Mouse (Mus musculus): ENCODE measurements around the gene Tubb2b.

DNA sequence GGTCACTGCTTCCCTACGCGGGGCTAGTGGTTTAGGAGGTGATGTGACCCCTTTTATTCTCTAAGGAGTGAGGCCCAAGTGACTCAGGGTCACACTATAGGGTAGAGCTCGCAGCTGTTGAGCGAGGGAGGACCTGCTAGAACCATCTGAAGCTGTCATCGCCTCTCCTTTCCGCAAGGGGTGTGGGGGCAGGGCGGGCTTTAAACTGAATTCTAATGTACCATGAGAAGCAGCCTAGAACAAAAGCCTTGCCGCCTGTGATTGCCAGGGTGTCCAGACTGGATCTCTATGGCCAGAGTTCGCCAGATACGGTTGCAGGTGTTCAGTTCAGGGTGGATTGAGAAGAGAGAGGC lies 1.4 kb upstream of the Tubb2b start:
- TF ChIP-seq CTCF (IDR thresholded peaks at IDR 0.05; ENCODE audit: insufficient read depth, low read length) = no peak
- no peak for TF ChIP-seq POLR2A (IDR thresholded peaks at IDR 0.05; ENCODE audit: borderline replicate concordance, extremely low read depth, low read depth, low read length)
